23 mouse cellular contexts compared by ENCODE assay signal in the genomic region with DNA sequence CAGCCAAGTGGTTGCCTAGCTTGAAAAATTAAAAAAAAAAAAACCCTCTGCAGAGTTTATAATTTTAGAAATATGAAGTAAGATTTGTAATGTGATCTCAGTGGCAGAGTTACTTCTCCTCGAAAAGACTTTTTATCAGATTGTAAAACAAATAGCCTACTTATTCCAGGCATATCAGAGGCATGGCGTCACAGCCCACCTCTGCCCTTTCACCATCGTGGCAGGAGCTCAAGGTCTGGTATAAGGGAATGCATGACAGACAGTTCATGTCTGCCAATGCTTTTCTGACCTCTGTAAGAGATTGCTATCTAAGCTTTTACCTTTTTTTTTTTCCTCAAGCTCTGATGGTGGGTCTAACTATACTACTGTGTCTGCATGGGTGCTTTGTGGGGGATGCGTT. TPM values are rescaled to one million over a fixed set of nuclear protein-coding genes. Genes with fewer than 3 reads are reported as not detected.
DNase-seq lines count a peak whose midpoint lies in the region; ATAC-seq and TF ChIP-seq lines count a peak whose summit lies in the region.
"Had no signal": no experiment of that assay in that cellular context is flagged by ENCODE, and none has a peak within 500 bp of the region (broad histone marks: within the 10 kb centered on the region; RNA-seq: fewer than 3 reads in every experiment).

No protein-coding gene starts in this region.

- DNase-seq in 3134 (ENCODE audit: extremely low read depth, insufficient read length, low spot score), result peak; percentile 40
- DNase-seq in 3T3-L1 (ENCODE audit: low read depth, low spot score), result peak; percentile 55
- peak; percentile 23 for DNase-seq in embryonic facial prominence, embryonic 14.5 days (ENCODE audit: low spot score)
- DNase-seq in Muller cell, postnatal 12 days (ENCODE audit: inconsistent ontology term), result no peak
- DNase-seq in frontal cortex, postnatal 10 days (ENCODE audit: low spot score in 2 of 2), result no peak
- DNase-seq: cerebellum, adult 11-12 months; cerebellum, postnatal 25 days; forebrain, postnatal 0 days; heart, postnatal 4 days; layer of hippocampus, postnatal 36 days; thymus, postnatal 4 days had no signal

- ATAC-seq in intestine, postnatal 0 days, result peak; percentile 49; the same call in 1 of the 2 replicates
- ATAC-seq in intestine, embryonic 16.5 days, result no peak
- no peak for ATAC-seq in embryonic facial prominence, embryonic 14.5 days (ENCODE audit: low read depth)
- ATAC-seq in forebrain, embryonic 16.5 days, result no peak
- ATAC-seq: CD4-positive, CD25-positive, alpha-beta regulatory T cell, adult 4 months; forebrain, postnatal 0 days; intestine, embryonic 15.5 days; liver, embryonic 12.5 days had no signal

- no peak overlapping the region for H3K9ac ChIP-seq in intestine, postnatal 0 days (ENCODE audit: low read depth, low read length)
- no peak overlapping the region for H3K9ac ChIP-seq in intestine, embryonic 16.5 days (ENCODE audit: low read depth, low read length)
- H3K9ac ChIP-seq in embryonic facial prominence, embryonic 14.5 days (ENCODE audit: low read depth, low read length), result no peak overlapping the region
- no peak overlapping the region for H3K9ac ChIP-seq in forebrain, embryonic 16.5 days (replicated peaks; ENCODE audit: low read depth, low read length)
- H3K9ac ChIP-seq: forebrain, postnatal 0 days; hindbrain, embryonic 15.5 days; intestine, embryonic 15.5 days; liver, embryonic 12.5 days; lung, embryonic 15.5 days; midbrain, embryonic 12.5 days; neural tube, embryonic 13.5 days had no signal

- H3K4me2 ChIP-seq in intestine, postnatal 0 days (replicated peaks; ENCODE audit: low read depth), result 0 out of 2 replicates have a peak overlapping the region, but pooled peaks have one; percentile 46
- no peak overlapping the region for H3K4me2 ChIP-seq in intestine, embryonic 16.5 days (ENCODE audit: low read depth, low read length)
- no peak overlapping the region for H3K4me2 ChIP-seq in embryonic facial prominence, embryonic 14.5 days (ENCODE audit: low read depth, low read length)
- no peak overlapping the region for H3K4me2 ChIP-seq in forebrain, embryonic 16.5 days (ENCODE audit: low read length)
- H3K4me2 ChIP-seq: hindbrain, embryonic 15.5 days; neural tube, embryonic 13.5 days had no signal

- H3K9me3 ChIP-seq in intestine, postnatal 0 days (ENCODE audit: control insufficient read depth), result no peaks in the 10 kb centered on the region
- H3K9me3 ChIP-seq in intestine, embryonic 16.5 days (ENCODE audit: control insufficient read depth, low read length), result no peaks in the 10 kb centered on the region
- no peaks in the 10 kb centered on the region for H3K9me3 ChIP-seq in embryonic facial prominence, embryonic 14.5 days (ENCODE audit: control insufficient read depth, low read length)
- no peaks in the 10 kb centered on the region; the same call in 1 of the 2 replicates for H3K9me3 ChIP-seq in forebrain, embryonic 16.5 days (ENCODE audit: control insufficient read depth, low read length)
- H3K9me3 ChIP-seq: hindbrain, embryonic 15.5 days; intestine, embryonic 15.5 days; liver, embryonic 12.5 days; lung, embryonic 15.5 days; midbrain, embryonic 12.5 days; neural tube, embryonic 13.5 days had no signal

- 36% methylated on average over 4 of the region's 4 CpGs for WGBS in intestine, postnatal 0 days
- WGBS in intestine, embryonic 16.5 days, result 51% methylated on average over 4 of the region's 4 CpGs
- 36% methylated on average over 4 of the region's 4 CpGs for WGBS in embryonic facial prominence, embryonic 14.5 days
- 88% methylated on average over 4 of the region's 4 CpGs for WGBS in forebrain, embryonic 16.5 days

- H3K27me3 ChIP-seq in intestine, postnatal 0 days (replicated peaks; ENCODE audit: control insufficient read depth, insufficient read depth, low read length), result no peaks in the 10 kb centered on the region
- no peaks in the 10 kb centered on the region for H3K27me3 ChIP-seq in intestine, embryonic 16.5 days (replicated peaks; ENCODE audit: control insufficient read depth, insufficient read depth, low read length)
- H3K27me3 ChIP-seq in embryonic facial prominence, embryonic 14.5 days (replicated peaks; ENCODE audit: control insufficient read depth, insufficient read depth, low read length), result no peaks in the 10 kb centered on the region
- H3K27me3 ChIP-seq in forebrain, embryonic 16.5 days (replicated peaks; ENCODE audit: control insufficient read depth, insufficient read depth, low read length), result no peaks in the 10 kb centered on the region
- H3K27me3 ChIP-seq: hindbrain, embryonic 15.5 days; intestine, embryonic 15.5 days; liver, embryonic 12.5 days; lung, embryonic 15.5 days; midbrain, embryonic 12.5 days; neural tube, embryonic 13.5 days had no signal

- H3K4me3 ChIP-seq in intestine, postnatal 0 days (ENCODE audit: low read depth, low read length), result no peak overlapping the region
- H3K4me3 ChIP-seq in intestine, embryonic 16.5 days (ENCODE audit: low read length), result no peak overlapping the region
- H3K4me3 ChIP-seq in embryonic facial prominence, embryonic 14.5 days (ENCODE audit: low read depth, low read length), result no peak overlapping the region
- no peak overlapping the region for H3K4me3 ChIP-seq in forebrain, embryonic 16.5 days (replicated peaks; ENCODE audit: low read length)
- H3K4me3 ChIP-seq: heart, adult 2 months; hindbrain, embryonic 15.5 days; intestine, embryonic 15.5 days; liver, embryonic 12.5 days; lung, embryonic 15.5 days; midbrain, embryonic 12.5 days; neural tube, embryonic 13.5 days had no signal

- no peaks in the 10 kb centered on the region for H3K36me3 ChIP-seq in intestine, postnatal 0 days (ENCODE audit: control insufficient read depth, insufficient read depth)
- H3K36me3 ChIP-seq in intestine, embryonic 16.5 days (ENCODE audit: control insufficient read depth, insufficient read depth, low read length), result no peaks in the 10 kb centered on the region
- no peaks in the 10 kb centered on the region for H3K36me3 ChIP-seq in embryonic facial prominence, embryonic 14.5 days (ENCODE audit: control insufficient read depth, insufficient read depth, low read length)
- H3K36me3 ChIP-seq in forebrain, embryonic 16.5 days (ENCODE audit: control insufficient read depth, insufficient read depth), result no peaks in the 10 kb centered on the region
- H3K36me3 ChIP-seq: intestine, embryonic 15.5 days; liver, embryonic 12.5 days; lung, embryonic 15.5 days; midbrain, embryonic 12.5 days; neural tube, embryonic 13.5 days had no signal

- TF ChIP-seq CTCF in intestine, postnatal 0 days (IDR thresholded peaks at IDR 0.05; ENCODE audit: low read depth), result no peak

- H3K4me1 ChIP-seq in intestine, postnatal 0 days (replicated peaks; ENCODE audit: control insufficient read depth, insufficient read depth, low read length), result no peaks in the 10 kb centered on the region
- peaks cover 12% of the 10 kb centered on the region for H3K4me1 ChIP-seq in intestine, embryonic 16.5 days (ENCODE audit: control insufficient read depth, insufficient read depth, low read length)
- peaks cover 24% of the 10 kb centered on the region for H3K4me1 ChIP-seq in embryonic facial prominence, embryonic 14.5 days (ENCODE audit: control insufficient read depth, insufficient read depth, low read length)
- peaks cover 4% of the 10 kb centered on the region for H3K4me1 ChIP-seq in forebrain, embryonic 16.5 days (replicated peaks; ENCODE audit: control insufficient read depth, insufficient read depth, low read length)
- H3K4me1 ChIP-seq: hindbrain, embryonic 15.5 days; liver, embryonic 12.5 days had no signal

- no peak overlapping the region for H3K27ac ChIP-seq in intestine, postnatal 0 days (ENCODE audit: low read depth, low read length)
- H3K27ac ChIP-seq in intestine, embryonic 16.5 days (ENCODE audit: low read length), result no peak overlapping the region
- H3K27ac ChIP-seq in embryonic facial prominence, embryonic 14.5 days (replicated peaks; ENCODE audit: low read depth, low read length), result peak overlapping the region; percentile 19; the same call in 1 of the 2 replicates
- H3K27ac ChIP-seq in forebrain, embryonic 16.5 days (ENCODE audit: low read length), result no peak overlapping the region
- H3K27ac ChIP-seq: heart, adult 2 months; hindbrain, embryonic 15.5 days; intestine, embryonic 15.5 days; kidney, postnatal 0 days; liver, embryonic 12.5 days; midbrain, embryonic 12.5 days; neural tube, embryonic 13.5 days had no signal

RNA-seq across cellular contexts. Expression of gene Cldn11, which starts 58.3 kb away (rescaled TPM):
- 0.92 and 1.1 TPM in 2 replicates for polyA plus RNA-seq in intestine, postnatal 0 days (2015; fragmentation: Nextera tagmentation; extraction: Ambion mirVana)
- 4.4 and 5.2 TPM in 2 replicates for polyA plus RNA-seq in intestine, embryonic 16.5 days (2015; fragmentation: Nextera tagmentation; extraction: Ambion mirVana)
- 59.9 and 65.7 TPM in 2 replicates for polyA plus RNA-seq in embryonic facial prominence, embryonic 14.5 days (2014; fragmentation: Nextera tagmentation; extraction: Ambion mirVana)
- polyA plus RNA-seq in forebrain, embryonic 16.5 days (2015; fragmentation: Nextera tagmentation; extraction: Ambion mirVana), result 43.5 and 64.5 TPM in 2 replicates
- polyA plus RNA-seq: CD4-positive, CD25-positive, alpha-beta regulatory T cell, adult 4 months had no signal

Comparison
In these comparisons a context has a peak if more than half of its experiments do, and no peak if none do; other contexts are left out.
1. DNase-seq: peak in 3134 (single experiment), 3T3-L1 (single experiment) and embryonic facial prominence, embryonic 14.5 days (single experiment); none in Muller cell, postnatal 12 days (single experiment) and frontal cortex, postnatal 10 days (0 of 2).